Mouse (Mus musculus): ENCODE measurements around the gene Actg2.

Actg2 gene

GRCm38 (mm10) chr6:83479193-83479592, 56.9 kb downstream of the Actg2 start:
- DNase-seq (ENCODE audit: low spot score): no peak

- no peak for DNase-seq (ENCODE audit: low spot score)
These were observed 57.4 kb downstream of the Actg2 start for GRCm38 (mm10) chr6:83478628-83479027.

- DNase-seq (ENCODE audit: low spot score): no peak
These were observed 57.8 kb downstream of the Actg2 start for GRCm38 (mm10) chr6:83478217-83478616.

- no peak for DNase-seq (ENCODE audit: low spot score)
These were observed 60.6 kb downstream of the Actg2 start for GRCm38 (mm10) chr6:83475431-83475830.

GRCm38 (mm10) chr6:83473240-83473639, 62.8 kb downstream of the Actg2 start:
- no peak for DNase-seq (ENCODE audit: low spot score)

- DNase-seq (ENCODE audit: low spot score): no peak
These were observed 64.3 kb downstream of the Actg2 start for GRCm38 (mm10) chr6:83471739-83472138.

GRCm38 (mm10) chr6:83464011-83464410, 72.1 kb downstream of the Actg2 start:
- no peak for DNase-seq (ENCODE audit: low spot score)

Measured in ovary, postnatal 10 days (tissue).